Mouse (Mus musculus): ENCODE measurements around the gene Irgm2. TPM values are rescaled to one million over a fixed set of nuclear protein-coding genes. Genes with fewer than 3 reads are reported as not detected.

Irgm2 gene
- polyA plus RNA-seq, 1 experiment from 2014 or later: 0.51 TPM

Other genes with a start within 250 kb of the Irgm2 start
- gene Larp1, start 190.6 kb upstream of the Irgm2 start, polyA plus RNA-seq (2016; fragmentation: Nextera tagmentation; extraction: Ambion mirVana): 16.0 and 17.9 TPM in 2 replicates
- not detected in 2 replicates for gene Gm12248, start 106.5 kb upstream of the Irgm2 start, polyA plus RNA-seq (2016; fragmentation: Nextera tagmentation; extraction: Ambion mirVana)
- 110 and 112 TPM in 2 replicates for gene Cnot8, start 95.5 kb upstream of the Irgm2 start, polyA plus RNA-seq (2016; fragmentation: Nextera tagmentation; extraction: Ambion mirVana)
- gene Gemin5, start 31.1 kb upstream of the Irgm2 start, polyA plus RNA-seq (2016; fragmentation: Nextera tagmentation; extraction: Ambion mirVana): 20.2 and 23.5 TPM in 2 replicates
- 108 and 113 TPM in 2 replicates for gene Mrpl22, start 28.0 kb upstream of the Irgm2 start, polyA plus RNA-seq (2016; fragmentation: Nextera tagmentation; extraction: Ambion mirVana)
- gene Igtp, start 62 bp upstream of the Irgm2 start, polyA plus RNA-seq (2016; fragmentation: Nextera tagmentation; extraction: Ambion mirVana): 1.6 and 1.9 TPM in 2 replicates
- not detected in 2 replicates for gene 4930438A08Rik, start 75.2 kb downstream of the Irgm2 start, polyA plus RNA-seq (2016; fragmentation: Nextera tagmentation; extraction: Ambion mirVana)
- 29.3 and 30.1 TPM in 2 replicates for gene Zfp692, start 107.5 kb downstream of the Irgm2 start, polyA plus RNA-seq (2016; fragmentation: Nextera tagmentation; extraction: Ambion mirVana)
- gene Zfp672, start 130.7 kb downstream of the Irgm2 start, polyA plus RNA-seq (2016; fragmentation: Nextera tagmentation; extraction: Ambion mirVana): 37.7 and 40.4 TPM in 2 replicates
- 45.2 and 51.0 TPM in 2 replicates for gene Sh3bp5l, start 131.1 kb downstream of the Irgm2 start, polyA plus RNA-seq (2016; fragmentation: Nextera tagmentation; extraction: Ambion mirVana)
- not detected in 2 replicates for gene Lypd8, start 179.4 kb downstream of the Irgm2 start, polyA plus RNA-seq (2016; fragmentation: Nextera tagmentation; extraction: Ambion mirVana)
- not detected in 2 replicates for gene 1810065E05Rik, start 221.5 kb downstream of the Irgm2 start, polyA plus RNA-seq (2016; fragmentation: Nextera tagmentation; extraction: Ambion mirVana)
- not detected in 2 replicates for gene Gm12253, start 232.9 kb downstream of the Irgm2 start, polyA plus RNA-seq (2016; fragmentation: Nextera tagmentation; extraction: Ambion mirVana)